Mouse (Mus musculus) c-Kit-positive CD71-positive TER-119-negative erythroid progenitor cells, embryonic 14.5 days (primary cell): ENCODE results near the gene Gm21915.
A peak's percentile ranks its signal among the peaks of the same experiment; 100 is the strongest.

ENCODE experiments used
- DNase-seq: peaks from one replicate; pipeline ENCODE4 v3.0.0-alpha.2; 2013; ENCODE audit warnings: low read depth

The Gm21915 gene

GRCm38 (mm10) chr9:40670313-40670712 is at the start of gene Gm21915:
TSS of gene Gm21915 (plus strand) at chr9:40670613.
- no peak for DNase-seq

DNA sequence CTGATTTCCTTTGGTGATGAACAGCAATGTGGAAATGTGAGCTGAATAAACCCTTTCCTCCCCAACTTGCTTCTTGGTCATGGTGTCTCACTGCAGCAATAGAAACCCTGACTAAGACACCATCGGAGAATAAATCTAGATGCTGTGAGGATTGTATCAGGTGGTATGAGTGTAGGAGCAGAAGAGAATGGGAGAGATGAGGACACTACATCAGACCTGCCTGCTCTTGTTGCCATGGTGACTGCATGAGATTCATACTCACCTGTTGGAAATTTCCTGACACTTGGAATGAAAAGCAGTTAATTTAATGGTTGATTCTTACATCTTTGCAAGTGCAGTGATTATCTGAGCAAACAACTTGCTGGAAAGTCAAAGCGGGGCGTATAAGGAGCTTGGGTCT is 48.1 kb upstream of the Gm21915 start:
- no peak for DNase-seq

DNA sequence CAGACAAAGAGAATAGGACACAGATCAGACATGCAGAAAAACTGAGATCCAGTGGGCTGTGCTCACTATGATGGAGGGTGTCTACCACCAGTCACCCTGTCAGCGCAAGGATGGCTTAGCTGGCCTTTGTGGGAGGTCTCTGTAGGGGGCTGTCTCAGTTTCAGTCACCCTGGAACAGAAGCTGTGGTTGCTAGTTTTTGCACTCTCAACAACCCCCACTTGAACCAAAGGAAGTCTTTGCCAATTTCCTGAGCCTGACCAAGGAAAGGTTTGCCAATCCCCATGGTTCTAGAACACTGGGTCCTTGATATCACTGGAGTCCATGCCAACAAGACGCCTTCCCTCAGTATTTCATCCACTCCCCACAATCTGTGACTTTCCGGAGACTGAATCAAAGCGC is 47.6 kb upstream of the Gm21915 start:
- DNase-seq: no peak

GRCm38 (mm10) chr9:40625341-40625740 is 45.1 kb upstream of the Gm21915 start:
- no peak for DNase-seq

GRCm38 (mm10) chr9:40626566-40626965 is 43.8 kb upstream of the Gm21915 start:
- DNase-seq: no peak

GRCm38 (mm10) chr9:40627146-40627713 is 43.2 kb upstream of the Gm21915 start:
- no peak for DNase-seq

DNA sequence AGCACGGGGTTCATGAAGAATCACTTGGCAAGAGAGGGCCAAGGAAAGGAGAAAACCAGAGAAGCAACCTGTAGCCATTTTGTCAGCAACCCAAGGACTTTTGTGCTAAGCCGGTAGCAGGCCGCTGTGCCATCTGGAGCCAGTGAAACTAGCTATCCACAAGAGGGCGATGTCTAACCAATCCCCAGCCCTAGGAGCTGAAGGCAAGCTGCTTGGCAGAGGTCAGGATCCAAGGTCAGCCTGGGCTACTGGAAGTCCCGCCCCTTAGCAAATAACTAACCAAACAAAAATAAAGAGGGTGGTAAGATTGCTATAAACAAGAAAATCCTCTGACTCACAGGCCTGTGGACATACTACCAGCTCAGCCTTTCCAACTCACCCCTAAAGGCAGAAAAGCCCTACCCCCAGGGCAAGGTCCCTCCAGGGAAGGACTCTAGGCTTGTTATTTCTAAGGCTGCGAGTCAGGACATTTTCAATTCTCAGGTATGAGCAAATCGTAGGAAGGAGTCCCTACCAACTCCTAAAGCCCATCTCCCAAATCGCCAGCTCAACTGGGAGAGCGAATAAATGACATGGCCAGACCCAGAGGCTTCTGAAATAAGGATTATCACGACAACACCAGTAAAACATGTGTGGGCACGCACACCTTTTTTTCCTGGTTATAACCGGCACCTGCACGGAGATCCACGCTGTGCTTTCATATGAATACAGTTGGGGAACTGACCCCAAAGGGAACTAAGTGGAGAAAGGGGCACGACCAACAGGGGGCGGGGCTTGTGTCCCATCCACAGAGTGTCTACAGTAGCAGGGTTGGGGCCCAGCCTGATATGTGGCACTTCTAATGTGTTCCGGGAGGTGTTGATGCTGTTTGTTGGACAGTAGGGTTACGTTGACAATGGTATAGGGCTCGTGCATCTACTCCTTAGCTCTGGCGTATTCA is 42.0 kb upstream of the Gm21915 start:
- DNase-seq: no peak

DNA sequence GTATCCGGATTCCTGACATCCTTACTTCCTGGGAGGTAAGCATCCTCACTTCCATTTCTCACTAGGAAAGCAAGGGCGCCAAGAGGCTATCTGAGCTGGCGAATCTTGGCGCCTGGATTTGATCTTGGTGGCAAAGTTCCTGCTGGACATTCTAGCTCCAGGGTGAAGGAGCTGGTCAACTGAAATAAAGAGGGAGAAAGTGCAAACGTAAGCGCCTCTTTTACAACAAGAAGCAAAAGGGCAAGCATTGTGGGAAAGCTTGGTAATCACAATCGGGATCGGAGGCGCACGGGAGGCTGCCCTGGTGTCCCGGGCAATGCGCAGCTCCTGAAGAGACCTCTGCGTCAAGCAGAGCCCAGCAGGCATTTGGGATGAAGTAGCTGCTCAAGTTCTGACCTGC is 41.0 kb upstream of the Gm21915 start:
- DNase-seq: no peak

- DNase-seq: no peak
These were observed 39.3 kb upstream of the Gm21915 start for GRCm38 (mm10) chr9:40631101-40631500.

- no peak for DNase-seq
These were observed 38.9 kb upstream of the Gm21915 start for GRCm38 (mm10) chr9:40631505-40631904.

GRCm38 (mm10) chr9:40636054-40636453 is 34.4 kb upstream of the Gm21915 start:
- peak; percentile 34 for DNase-seq

- no peak for DNase-seq
These were observed 32.6 kb upstream of the Gm21915 start for GRCm38 (mm10) chr9:40637705-40638393.

DNA sequence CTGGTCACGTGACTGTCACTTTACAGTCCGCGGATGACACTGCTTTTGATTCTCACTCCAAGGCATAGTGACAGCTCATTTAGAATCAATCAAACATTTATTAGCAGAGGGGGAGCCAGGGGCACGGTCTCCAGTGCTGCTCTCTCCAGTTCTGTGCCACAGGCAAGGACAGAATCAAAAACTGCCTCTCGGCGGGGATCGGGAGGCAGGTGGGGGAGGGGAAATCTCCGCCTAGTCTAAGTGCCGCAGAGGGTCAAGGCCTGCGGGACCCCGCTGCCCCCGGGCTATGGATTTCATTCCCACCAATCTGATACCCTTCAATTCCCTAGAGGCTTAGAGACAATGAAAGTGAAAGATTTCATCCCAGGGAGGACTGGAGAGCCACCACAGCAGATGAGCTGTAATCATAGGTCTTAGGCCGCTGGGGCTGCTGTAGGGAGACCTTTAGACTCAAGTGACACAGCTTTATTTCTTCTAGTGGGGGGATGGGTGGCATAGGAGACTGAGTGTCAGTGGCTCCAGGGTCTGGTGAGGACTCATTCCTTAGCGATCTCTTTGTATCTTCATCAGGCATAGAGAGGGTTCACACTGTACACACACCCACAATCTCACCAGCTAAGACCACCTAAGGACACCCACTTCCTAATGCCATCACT is 31.9 kb upstream of the Gm21915 start:
- DNase-seq: no peak

DNA sequence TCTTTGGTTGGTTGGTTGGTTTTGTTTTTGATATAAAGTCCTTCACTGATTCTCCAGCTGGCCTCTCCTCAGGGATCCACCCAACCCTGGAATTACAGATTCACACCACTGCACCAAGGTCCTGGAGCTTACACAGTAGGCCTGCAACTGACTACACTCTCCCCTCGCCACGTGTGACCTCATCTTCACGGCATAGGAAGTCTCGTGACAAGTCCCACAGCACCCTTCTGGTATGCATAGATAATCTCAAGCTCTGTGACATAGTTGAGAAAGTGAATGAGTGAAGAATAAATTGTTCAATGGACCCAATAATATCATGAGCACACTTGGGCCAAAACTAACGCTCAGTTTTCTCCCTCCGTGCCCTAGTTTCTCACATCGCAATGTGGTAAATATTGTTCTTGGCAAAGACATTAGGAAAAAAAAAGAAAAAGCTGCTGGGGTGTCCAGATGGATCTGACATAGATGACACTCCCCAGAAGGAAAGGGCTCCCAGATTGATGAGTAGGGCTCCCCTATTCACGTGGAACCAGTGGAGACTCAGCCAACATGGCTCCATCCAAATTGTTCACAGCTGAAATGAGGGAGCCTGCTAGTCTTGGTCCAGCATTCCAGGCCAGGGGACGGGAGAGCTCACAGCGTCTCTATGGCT is 30.8 kb upstream of the Gm21915 start:
- DNase-seq: no peak

DNA sequence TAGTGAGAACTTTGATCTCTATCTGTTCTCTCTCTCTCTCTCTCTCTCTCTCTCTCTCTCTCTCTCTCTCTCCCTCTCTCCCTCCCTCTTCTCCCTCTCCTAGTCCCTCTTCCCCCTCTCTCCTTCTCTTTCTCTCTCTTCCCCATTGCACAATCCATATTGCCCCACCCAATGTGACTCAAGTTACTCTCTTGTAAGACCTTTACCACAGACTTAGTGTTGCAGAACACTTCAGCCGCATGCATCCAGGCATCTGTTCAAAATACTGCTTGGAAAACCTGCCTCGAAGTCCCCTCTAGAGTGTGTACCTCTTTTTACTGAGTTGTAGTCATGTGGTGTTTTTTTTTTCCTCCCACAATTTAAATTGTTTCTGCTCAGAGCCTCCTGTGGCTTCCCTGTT is 29.1 kb upstream of the Gm21915 start:
- no peak for DNase-seq

DNA sequence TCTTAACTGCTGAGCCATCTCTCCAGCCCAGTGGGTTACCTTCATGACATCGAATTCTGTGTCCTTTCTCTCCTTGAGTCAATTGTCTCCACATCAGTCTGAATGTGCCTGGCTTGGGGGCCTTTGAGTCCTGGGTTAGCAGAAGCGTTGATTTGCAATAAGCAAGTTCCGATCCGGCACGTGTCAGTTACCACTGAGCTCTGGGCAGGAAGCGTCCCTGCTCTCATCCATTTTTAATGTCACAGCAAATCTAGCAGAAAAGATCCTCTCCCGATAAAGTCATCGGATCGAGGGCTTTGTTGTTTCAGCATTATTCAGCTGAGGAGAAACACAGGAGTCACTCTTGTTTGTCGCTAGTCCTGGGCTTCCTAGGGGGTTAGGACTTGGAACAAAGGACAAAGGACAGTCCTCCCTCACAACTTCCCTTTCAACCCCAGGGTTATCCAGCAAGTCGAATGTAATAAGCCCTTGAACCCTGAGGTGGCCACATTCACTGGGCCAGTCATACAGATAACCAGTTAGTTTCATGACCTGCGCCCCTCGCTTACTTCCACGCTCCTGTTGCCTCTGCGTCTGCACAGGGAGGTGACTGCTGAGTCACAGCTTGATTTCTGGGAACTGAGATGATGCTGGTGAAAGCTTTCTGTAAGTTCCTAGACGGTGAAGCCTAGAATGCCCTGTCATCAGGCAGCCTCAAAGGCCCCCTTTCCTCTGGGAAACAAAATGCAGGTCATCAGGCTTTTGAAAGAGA is 27.8 kb upstream of the Gm21915 start:
- DNase-seq: no peak

DNA sequence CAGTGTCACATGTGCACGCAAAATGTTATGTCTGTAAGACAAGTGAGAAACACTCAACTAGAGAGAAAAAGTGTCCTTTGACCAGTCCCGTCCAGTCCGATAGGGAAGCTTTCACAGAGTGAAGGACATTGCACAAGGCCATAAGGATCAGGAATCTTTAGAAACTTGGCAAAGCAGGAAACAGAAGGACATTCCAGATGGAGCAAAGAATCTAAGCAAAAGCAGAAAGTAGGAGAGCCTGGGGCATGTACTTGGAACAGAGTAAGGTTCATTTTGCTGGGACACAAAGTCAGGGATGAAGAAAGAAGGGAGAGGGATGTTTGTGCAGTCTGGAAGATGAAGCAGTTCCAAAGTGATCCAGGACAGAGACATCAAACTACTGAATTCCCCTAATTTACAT is 21.0 kb upstream of the Gm21915 start:
- DNase-seq: no peak

DNA sequence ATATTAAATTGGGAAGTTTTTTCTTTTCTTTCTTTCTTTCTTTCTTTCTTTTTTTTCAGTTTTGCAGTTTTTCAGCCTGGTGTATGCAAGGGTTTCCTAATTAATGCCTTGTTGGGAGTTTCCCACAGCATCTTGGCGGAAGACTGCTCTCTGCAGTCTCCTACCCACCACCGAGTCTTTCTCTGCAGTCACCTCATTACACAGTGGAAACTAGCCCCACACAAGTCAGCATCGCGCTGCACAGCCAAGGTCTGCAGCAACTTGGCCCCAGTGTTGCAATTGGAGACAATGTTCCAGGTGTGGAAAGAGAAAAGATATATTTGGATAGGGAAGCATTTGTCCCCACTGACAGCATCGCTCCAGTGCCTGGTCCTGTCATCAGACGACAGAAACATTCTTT is 20.4 kb upstream of the Gm21915 start:
- DNase-seq: no peak

DNA sequence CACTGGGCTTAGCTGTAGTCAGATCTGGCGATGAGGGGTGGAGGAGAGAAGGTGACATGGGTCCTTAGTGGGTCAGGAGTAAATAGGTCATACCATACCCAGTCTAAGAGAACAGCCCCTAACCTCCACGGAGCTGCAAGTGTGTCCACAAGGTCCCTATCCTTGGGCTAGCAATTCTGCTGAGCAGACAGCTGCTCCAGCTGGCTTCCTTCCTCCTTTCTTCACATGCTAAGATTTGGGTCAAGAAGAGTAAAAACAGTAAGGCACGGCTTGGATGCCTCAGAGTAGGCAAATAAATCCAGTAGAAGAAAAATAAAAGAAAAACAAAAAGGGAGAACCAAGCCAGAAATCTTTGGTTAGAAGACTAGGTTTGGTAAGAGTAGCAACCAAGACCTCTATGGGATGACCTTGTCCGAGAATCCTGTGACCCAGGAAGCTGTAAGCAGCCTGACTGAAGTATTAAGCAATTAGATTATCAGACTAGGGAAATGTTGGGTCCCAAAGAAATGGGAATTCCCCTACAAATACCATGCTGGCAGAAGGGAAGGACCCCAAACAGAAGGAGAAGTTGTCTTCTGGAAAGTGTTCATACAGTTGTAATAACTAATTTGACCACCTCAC is 19.1 kb upstream of the Gm21915 start:
- DNase-seq: no peak

GRCm38 (mm10) chr9:40652757-40653156 is 17.7 kb upstream of the Gm21915 start:
- no peak for DNase-seq
